Mouse (Mus musculus): ENCODE results near the gene Tfip11.
A peak's percentile ranks its signal among the peaks of the same experiment; 100 is the strongest.

Tfip11 gene

GRCm38 (mm10) chr5:112325546-112326445 lies at the start of gene Tfip11:
Tfip11 (plus strand) TSS chr5:112326358.
- peak; percentile 98 for DNase-seq (ENCODE audit: low spot score)

GRCm38 (mm10) chr5:112276907-112277348 lies 49.2 kb upstream of the Tfip11 start:
- no peak for DNase-seq (ENCODE audit: low spot score)

GRCm38 (mm10) chr5:112277906-112278470 lies 48.2 kb upstream of the Tfip11 start:
- no peak for DNase-seq (ENCODE audit: low spot score)

GRCm38 (mm10) chr5:112279181-112280021 lies 46.8 kb upstream of the Tfip11 start:
- DNase-seq (ENCODE audit: low spot score) = no peak

- DNase-seq (ENCODE audit: low spot score) = no peak
Observed at GRCm38 (mm10) chr5:112280151-112280550, 46.0 kb upstream of the Tfip11 start.

GRCm38 (mm10) chr5:112280863-112281660 lies 45.1 kb upstream of the Tfip11 start:
- DNase-seq (ENCODE audit: low spot score) = no peak

- no peak for DNase-seq (ENCODE audit: low spot score)
Observed at GRCm38 (mm10) chr5:112281676-112282075, 44.5 kb upstream of the Tfip11 start.

GRCm38 (mm10) chr5:112282123-112282779 lies 43.9 kb upstream of the Tfip11 start:
- DNase-seq (ENCODE audit: low spot score) = no peak

GRCm38 (mm10) chr5:112282780-112283482 lies 43.2 kb upstream of the Tfip11 start:
- no peak for DNase-seq (ENCODE audit: low spot score)

GRCm38 (mm10) chr5:112283543-112284202 lies 42.5 kb upstream of the Tfip11 start:
- DNase-seq (ENCODE audit: low spot score) = no peak

- no peak for DNase-seq (ENCODE audit: low spot score)
Observed at GRCm38 (mm10) chr5:112284203-112284582, 42.0 kb upstream of the Tfip11 start.

- DNase-seq (ENCODE audit: low spot score) = no peak
Observed at GRCm38 (mm10) chr5:112285548-112286085, 40.5 kb upstream of the Tfip11 start.

- DNase-seq (ENCODE audit: low spot score) = no peak
Observed at GRCm38 (mm10) chr5:112286608-112286983, 39.6 kb upstream of the Tfip11 start.

GRCm38 (mm10) chr5:112286984-112287641 lies 39.0 kb upstream of the Tfip11 start:
- no peak for DNase-seq (ENCODE audit: low spot score)

- DNase-seq (ENCODE audit: low spot score) = no peak
Observed at GRCm38 (mm10) chr5:112287652-112288051, 38.5 kb upstream of the Tfip11 start.

- no peak for DNase-seq (ENCODE audit: low spot score)
Observed at GRCm38 (mm10) chr5:112288193-112289141, 37.7 kb upstream of the Tfip11 start.

GRCm38 (mm10) chr5:112289236-112289635 lies 36.9 kb upstream of the Tfip11 start:
- no peak for DNase-seq (ENCODE audit: low spot score)
